Mouse (Mus musculus): ENCODE data around the gene Igfals. TPM values are rescaled to one million over a fixed set of nuclear protein-coding genes. Genes with fewer than 3 reads are reported as not detected.

The Igfals gene
- polyA plus RNA-seq, 1 experiment: 2.4 TPM

DNA sequence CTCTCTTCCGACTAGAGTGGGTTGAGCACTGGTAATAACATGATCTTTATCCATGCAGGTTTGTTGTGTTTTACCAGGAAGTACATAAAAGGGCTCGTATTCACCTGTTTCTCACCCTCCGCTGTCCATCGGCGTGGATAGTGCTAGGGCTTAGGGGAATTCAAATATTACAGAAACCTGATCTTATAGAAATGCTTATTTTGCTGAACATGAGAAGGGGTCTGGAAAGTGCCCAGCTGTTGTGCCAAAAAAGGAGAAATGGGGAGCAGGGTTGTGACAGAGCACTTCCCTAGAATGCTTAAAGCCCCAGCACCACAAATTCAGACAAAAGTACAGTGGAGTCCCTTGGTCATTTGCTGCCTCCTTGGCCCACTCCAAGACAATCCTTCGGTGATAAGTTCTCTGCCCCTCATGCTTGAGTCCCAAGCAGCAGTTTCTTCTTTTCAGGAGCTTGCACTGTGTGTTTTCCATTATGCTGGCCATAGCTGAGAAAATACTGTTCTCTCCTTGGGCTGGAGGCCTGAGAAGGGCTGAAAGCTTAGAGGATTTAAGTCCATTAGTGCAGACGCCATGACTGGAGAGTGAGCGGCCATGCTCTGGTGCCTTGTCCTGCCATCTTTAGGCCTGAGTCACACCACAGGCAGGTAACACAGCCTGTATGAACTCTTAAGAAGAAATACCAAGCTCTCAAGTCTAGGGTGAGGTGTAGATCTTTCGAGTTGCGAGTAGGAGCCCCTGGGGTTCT lies 14.2 kb upstream of the Igfals start:
- Histone ChIP-seq H3K4me3 (ENCODE audit: insufficient read depth, low read depth, low read length) (peak overlapping the region; percentile 90), H3K27ac (replicated peaks; ENCODE audit: low read depth, low read length) (no peak overlapping the region), H3K4me1 (ENCODE audit: control insufficient read depth, insufficient read depth, insufficient read length, low read length) (no peaks in the 10 kb centered on the region)

DNA sequence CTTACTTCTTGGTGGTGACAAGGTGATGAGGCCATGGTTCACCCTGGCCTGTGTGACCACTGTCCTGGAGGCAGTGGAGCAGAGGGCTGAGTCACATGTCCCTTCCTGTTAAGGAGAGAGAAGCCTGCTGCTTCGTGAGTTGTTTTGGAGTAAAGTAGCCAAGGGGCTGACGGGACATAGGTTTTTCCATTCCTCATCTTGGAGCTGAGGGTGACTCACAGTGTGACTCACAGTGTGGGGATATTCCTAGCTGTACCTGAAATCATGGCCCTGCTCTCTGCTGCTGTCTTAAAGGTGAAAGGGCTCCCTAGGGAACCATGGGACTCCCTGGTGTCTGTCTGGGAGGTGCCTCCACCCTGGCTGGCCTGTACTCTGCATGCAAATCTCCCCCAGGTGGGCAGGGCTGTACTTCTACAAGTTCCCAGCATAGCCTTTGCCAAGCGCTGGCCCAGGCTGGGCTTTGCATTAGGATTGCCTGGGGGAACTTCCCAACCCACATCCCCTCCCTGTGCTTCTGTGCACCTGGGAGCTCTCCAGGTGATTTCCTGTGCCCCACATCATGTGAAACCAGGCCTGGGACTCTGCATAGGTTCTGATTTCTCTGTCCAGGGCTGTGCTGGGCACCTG lies 9.8 kb upstream of the Igfals start:
- no peaks in the 10 kb centered on the region for H3K4me1 ChIP-seq (ENCODE audit: control insufficient read depth, insufficient read depth, insufficient read length, low read length)
- no peak overlapping the region for H3K27ac ChIP-seq (replicated peaks; ENCODE audit: low read depth, low read length)
- H3K4me3 ChIP-seq (ENCODE audit: insufficient read depth, low read depth, low read length): no peak overlapping the region

DNA sequence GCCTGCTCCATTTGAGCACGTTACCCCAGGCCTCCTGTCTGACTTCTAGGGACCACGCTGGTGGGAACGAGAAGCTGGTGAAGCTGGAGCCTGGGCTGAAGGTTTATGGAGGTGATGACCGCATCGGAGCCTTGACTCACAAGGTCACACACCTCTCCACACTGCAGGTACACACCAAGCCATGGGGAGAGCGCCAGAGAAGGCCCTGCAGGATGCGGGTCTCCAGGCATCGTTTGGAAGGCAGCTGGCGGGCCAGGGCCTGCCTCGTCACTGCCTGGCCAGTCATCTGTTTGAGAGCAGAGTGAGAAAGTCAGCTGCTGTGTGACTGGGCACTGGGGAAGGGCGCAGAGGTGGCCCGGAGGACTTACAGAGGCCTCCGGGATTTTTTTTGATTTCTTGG lies 9.2 kb upstream of the Igfals start:
- H3K27ac ChIP-seq (replicated peaks; ENCODE audit: low read depth, low read length): no peak overlapping the region
- no peaks in the 10 kb centered on the region for H3K4me1 ChIP-seq (ENCODE audit: control insufficient read depth, insufficient read depth, insufficient read length, low read length)
- H3K4me3 ChIP-seq (ENCODE audit: insufficient read depth, low read depth, low read length): no peak overlapping the region

DNA sequence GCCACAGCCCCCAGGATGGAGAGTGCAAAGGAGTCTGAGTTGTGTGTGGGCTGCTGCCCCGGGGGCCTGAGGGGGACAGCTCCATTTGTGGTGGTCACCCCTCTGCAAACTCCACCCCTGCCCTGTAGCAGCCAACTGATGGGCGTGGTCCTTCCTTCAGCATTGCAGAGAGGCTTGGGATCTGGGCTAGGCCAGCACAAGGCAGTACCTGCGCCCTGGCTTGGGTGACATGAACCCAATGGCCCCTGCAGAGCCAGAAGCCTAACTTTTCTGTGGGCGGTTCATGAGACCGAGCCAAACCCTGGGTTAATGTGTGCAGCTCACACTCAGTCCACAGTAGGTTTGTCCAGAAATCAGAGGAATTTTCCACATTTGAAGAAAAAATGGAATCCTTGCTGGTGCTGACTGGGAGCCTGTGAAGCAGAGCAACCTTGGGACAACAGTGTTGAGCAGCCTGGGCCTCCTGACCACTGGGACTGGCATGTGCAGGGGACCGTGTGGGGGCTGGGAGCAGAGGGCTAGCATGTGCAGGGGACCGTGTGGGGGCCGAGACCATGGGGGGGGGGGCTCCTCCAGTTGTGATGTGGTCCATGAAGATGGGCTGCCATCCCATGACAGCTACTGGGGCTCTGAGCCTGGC lies 7.8 kb upstream of the Igfals start:
- no peak overlapping the region for H3K4me3 ChIP-seq (ENCODE audit: insufficient read depth, low read depth, low read length)

DNA sequence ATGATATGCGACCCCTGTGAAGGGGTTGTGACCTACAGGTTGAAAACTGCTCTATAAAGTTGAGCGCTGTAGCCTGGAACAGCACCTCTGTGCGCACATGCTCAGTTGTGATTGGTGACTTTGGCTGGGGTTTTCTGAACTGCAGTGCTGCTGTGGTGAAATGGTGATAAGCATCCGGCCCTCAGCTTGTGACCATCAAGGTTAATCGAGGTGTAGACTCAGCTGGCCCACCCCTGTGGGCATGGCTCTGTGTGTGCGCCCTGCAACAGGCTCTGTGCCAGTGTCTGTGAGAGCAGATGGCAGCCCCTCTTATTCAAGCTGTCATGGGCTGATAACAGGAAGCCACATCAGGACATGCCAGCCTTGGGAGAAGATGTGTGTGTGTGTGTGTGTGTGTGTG lies 6.8 kb upstream of the Igfals start:
- no peak overlapping the region for H3K27ac ChIP-seq (replicated peaks; ENCODE audit: low read depth, low read length)
- no peak overlapping the region for H3K4me3 ChIP-seq (ENCODE audit: insufficient read depth, low read depth, low read length)
- H3K4me1 ChIP-seq (ENCODE audit: control insufficient read depth, insufficient read depth, insufficient read length, low read length): no peaks in the 10 kb centered on the region

More for the DNA sequence above, 7.8 kb upstream of the Igfals start:
- H3K4me1 ChIP-seq (ENCODE audit: control insufficient read depth, insufficient read depth, insufficient read length, low read length): no peaks in the 10 kb centered on the region
- H3K27ac ChIP-seq (replicated peaks; ENCODE audit: low read depth, low read length): no peak overlapping the region

DNA sequence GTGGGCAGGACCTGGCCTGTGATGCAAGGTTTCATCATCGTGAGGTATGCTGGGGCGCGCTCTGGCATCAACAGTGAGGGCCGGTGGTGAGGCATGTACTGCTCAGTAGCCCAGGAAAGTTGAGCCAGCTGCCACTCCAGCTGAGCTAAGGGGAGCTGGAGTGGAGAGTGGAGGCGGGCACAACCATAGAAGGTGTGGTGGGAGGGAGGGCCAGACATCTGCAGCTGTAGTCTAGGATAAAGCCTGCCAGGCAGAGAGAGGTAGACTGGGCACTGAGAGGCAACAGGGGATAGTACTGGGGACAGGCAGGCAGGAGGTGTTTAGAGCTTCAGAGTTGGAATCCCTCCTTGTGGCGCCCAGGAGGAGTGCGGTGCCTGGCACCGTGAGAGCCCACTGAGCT lies 5.7 kb upstream of the Igfals start:
- no peak overlapping the region for H3K4me3 ChIP-seq (ENCODE audit: insufficient read depth, low read depth, low read length)
- H3K27ac ChIP-seq (replicated peaks; ENCODE audit: low read depth, low read length): no peak overlapping the region
- H3K4me1 ChIP-seq (ENCODE audit: control insufficient read depth, insufficient read depth, insufficient read length, low read length): no peaks in the 10 kb centered on the region

DNA sequence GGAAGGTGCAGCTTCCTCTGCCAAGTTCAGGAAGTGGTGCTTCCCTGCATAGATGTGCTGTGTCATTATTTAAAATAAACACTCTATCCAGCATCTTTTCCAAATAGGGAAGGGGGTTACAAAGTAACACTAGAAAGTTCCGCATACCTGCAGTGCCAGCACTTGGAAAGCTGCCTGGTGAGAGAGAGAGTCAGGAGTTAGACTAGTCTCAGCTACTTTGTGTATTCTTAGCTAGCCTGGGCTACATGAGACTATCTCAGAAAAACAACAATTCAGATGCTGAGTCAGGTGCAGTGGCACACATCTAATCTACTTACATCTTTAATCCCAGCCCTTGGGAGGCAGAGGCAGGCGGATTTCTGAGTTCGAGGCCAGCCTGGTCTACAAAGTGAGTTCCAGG lies 4.0 kb upstream of the Igfals start:
- H3K4me1 ChIP-seq (ENCODE audit: control insufficient read depth, insufficient read depth, insufficient read length, low read length): no peaks in the 10 kb centered on the region
- H3K4me3 ChIP-seq (ENCODE audit: insufficient read depth, low read depth, low read length): no peak overlapping the region
- no peak overlapping the region for H3K27ac ChIP-seq (replicated peaks; ENCODE audit: low read depth, low read length)

DNA sequence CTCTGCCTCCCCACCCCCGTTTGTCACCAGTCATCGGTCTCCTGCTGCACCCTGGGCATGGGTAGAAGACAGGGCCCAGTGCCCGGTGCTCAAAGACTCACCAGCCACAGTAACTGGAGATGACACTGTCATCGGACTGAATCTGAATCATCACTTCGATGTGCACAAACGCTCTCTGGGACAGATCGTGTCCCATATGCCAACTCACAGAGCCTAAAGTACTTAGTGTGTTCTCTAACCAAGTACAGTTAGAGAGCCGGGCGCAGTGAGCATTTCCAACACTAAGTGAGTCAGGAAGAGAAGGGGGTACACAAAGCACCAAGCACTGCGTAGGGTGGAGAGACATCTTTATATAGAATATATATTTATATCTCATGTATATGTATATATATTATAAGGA lies 2.1 kb downstream of the Igfals start:
- H3K4me1 ChIP-seq (ENCODE audit: control insufficient read depth, insufficient read depth, insufficient read length, low read length): no peaks in the 10 kb centered on the region
- H3K27ac ChIP-seq (replicated peaks; ENCODE audit: low read depth, low read length): no peak overlapping the region
- H3K4me3 ChIP-seq (ENCODE audit: insufficient read depth, low read depth, low read length): no peak overlapping the region

DNA sequence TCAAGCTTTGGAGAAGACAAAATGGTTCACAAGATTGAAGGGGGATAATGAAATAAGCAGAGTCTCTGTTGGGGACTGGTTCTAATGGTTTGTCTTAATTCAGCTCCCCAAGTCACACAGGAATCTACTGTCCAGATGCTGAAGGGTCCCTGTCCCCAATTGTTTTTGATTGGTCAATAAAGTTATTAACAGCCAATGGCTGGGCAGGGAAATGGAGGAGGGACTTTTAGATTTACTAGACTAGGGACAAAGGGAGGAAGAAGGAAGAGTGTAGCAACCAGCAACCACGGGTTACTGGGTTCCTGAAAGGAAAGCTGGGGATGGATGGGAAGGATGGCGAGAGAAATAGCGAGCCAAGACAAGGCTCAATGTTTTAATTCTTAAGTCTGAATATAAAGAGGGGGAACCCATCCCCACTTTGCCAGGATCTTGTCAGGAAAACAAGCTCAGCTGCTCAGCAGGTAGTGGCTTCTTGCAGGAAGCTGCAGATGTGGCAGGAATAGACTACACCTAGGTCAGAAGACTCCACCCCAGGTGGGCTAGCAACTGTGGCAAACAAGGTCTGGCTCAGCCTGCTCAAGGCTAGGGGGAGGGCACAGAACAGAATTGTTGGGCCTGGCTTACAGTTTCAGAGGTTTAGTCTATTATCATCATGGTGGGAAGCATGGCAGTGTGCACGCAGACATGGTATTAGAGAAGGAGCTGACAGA lies 8.1 kb downstream of the Igfals start:
- Histone ChIP-seq H3K4me3 (ENCODE audit: insufficient read depth, low read depth, low read length) (no peak overlapping the region), H3K27ac (replicated peaks; ENCODE audit: low read depth, low read length) (no peak overlapping the region), H3K4me1 (ENCODE audit: control insufficient read depth, insufficient read depth, insufficient read length, low read length) (no peaks in the 10 kb centered on the region; the same call in 1 of the 2 replicates)

DNA sequence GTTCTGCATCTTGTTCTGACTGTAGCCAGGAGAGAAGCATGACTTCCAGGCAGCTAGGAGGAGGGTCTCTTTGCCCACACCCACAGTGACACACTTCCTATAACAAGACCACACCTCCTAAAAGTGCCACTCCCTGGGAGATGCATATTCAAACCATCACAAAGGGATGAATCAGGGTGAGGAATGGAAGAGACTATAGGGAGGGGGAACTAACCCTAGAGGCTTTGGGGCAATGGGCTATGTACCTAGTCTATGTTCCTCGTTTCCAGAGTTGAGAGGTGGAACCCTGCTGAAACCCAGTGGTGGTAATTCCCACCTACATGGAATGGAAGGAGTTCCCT lies 8.6 kb downstream of the Igfals start:
- no peak overlapping the region for H3K27ac ChIP-seq (replicated peaks; ENCODE audit: low read depth, low read length)
- no peaks in the 10 kb centered on the region; the same call in 1 of the 2 replicates for H3K4me1 ChIP-seq (ENCODE audit: control insufficient read depth, insufficient read depth, insufficient read length, low read length)

DNA sequence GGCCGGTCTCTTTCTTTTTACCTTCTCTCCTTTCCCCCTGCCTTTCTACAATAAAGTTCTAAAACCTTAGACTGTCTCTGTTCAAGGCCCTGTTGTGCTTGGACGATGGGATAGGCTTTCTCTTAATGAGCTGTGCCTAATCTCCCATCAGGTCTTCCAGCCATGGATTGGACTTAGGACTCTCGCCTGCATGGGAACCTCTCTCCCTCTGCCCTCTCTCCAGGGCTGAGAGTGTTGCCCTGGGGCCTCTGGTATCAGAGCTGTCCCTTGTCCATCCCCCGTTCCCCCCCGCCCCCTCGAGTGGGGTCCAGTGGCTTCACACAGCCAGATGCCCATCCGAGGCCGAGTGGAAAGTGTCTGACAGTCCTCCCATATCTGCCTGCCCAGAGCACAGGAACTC lies 9.2 kb downstream of the Igfals start:
- H3K4me3 ChIP-seq (ENCODE audit: insufficient read depth, low read depth, low read length): no peak overlapping the region
- no peaks in the 10 kb centered on the region; the same call in 1 of the 2 replicates for H3K4me1 ChIP-seq (ENCODE audit: control insufficient read depth, insufficient read depth, insufficient read length, low read length)
- H3K27ac ChIP-seq (replicated peaks; ENCODE audit: low read depth, low read length): no peak overlapping the region

More for the DNA sequence above, 8.6 kb downstream of the Igfals start:
- H3K4me3 ChIP-seq (ENCODE audit: insufficient read depth, low read depth, low read length): no peak overlapping the region

DNA sequence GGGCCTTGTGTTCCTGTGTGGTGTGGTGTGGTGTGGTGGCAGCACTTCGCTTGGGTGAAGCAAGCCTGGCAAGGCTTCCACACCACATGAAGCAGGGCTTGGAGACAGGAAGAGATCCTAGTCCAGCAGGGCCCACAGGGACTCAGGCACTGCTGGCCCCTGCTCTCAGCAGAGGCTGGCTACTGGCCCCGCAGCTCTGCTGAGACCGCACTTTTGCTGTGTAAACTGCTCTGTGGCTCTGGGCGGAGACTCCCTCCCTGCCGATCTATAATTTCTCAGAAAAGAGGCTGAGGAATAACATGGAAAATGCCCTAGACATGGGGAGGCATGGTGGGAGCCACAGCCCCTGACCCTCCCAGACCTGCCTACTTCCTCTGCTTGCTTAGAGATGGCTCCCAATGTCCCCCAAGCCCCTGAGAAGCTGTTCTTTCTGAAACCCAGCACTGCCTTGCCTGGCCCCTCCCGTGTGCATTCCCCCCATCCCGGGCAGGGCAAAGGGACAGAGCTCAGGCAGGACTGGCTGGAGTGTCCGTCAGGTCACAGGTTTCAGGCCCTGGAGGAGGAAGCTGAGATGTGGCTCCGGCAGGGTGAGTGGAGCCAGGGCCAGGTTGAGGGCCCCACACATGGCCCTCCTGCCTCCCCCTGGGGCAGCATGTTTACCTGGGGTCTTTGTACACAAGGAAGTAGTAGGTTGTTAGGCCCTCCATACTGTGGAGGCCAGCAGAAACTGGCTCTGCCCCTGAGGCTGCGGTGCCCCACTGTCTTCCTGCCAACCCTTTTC lies 11.7 kb downstream of the Igfals start:
- peaks cover 3% of the 10 kb centered on the region; the same call in 1 of the 2 replicates for H3K4me1 ChIP-seq (ENCODE audit: control insufficient read depth, insufficient read depth, insufficient read length, low read length)
- 0 out of 2 replicates have a peak overlapping the region, but pooled peaks have one; percentile 1 for H3K4me3 ChIP-seq (ENCODE audit: insufficient read depth, low read depth, low read length)
- no peak overlapping the region for H3K27ac ChIP-seq (replicated peaks; ENCODE audit: low read depth, low read length)

DNA sequence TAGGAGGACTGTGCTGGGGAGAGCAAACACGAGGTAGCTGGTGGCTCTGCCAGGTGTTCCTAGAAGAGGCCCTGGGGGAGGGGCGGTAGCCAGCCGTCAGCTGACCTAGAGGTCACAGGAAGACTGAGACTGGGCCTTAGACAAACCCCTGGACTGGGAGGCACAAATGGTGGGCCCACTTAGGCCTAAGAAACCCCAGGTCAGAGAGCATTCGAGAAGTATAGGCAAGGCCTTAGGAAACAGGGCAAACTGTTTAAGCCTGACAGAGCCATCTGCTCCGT lies 12.3 kb downstream of the Igfals start:
- Histone ChIP-seq H3K4me1 (ENCODE audit: control insufficient read depth, insufficient read depth, insufficient read length, low read length) (peaks cover 3% of the 10 kb centered on the region; the same call in 1 of the 2 replicates), H3K4me3 (ENCODE audit: insufficient read depth, low read depth, low read length) (no peak overlapping the region), H3K27ac (replicated peaks; ENCODE audit: low read depth, low read length) (no peak overlapping the region; the same call in 1 of the 2 replicates)

DNA sequence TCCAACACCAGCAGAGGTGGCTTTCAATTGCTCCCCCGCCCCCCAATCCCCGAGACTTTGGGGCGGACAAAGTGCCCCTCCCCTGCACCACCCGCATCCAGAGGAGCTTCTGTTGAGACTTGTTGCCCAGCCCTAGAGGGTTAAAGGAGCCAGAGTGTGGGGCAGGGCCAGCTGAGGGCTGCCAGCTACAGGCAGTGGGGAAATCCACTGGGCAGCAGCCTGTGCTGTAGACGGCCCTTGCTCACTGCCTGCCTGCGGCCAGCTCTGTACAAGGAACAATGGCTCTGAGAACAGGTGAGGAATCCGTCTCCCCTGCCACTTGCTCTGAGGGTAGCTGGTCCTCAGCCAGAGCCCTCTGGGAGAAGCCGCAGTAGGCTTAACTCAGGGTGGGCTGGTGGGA lies 12.7 kb downstream of the Igfals start:
- H3K4me3 ChIP-seq (ENCODE audit: insufficient read depth, low read depth, low read length): no peak overlapping the region
- H3K27ac ChIP-seq (replicated peaks; ENCODE audit: low read depth, low read length): no peak overlapping the region

More for the DNA sequence above, 12.7 kb downstream of the Igfals start:
- H3K4me1 ChIP-seq (ENCODE audit: control insufficient read depth, insufficient read depth, insufficient read length, low read length): peaks cover 3% of the 10 kb centered on the region; the same call in 1 of the 2 replicates

Measured in brown adipose tissue, adult 24 weeks (tissue).